Mouse (Mus musculus): ENCODE measurements around the gene Dlx1.

DNA sequence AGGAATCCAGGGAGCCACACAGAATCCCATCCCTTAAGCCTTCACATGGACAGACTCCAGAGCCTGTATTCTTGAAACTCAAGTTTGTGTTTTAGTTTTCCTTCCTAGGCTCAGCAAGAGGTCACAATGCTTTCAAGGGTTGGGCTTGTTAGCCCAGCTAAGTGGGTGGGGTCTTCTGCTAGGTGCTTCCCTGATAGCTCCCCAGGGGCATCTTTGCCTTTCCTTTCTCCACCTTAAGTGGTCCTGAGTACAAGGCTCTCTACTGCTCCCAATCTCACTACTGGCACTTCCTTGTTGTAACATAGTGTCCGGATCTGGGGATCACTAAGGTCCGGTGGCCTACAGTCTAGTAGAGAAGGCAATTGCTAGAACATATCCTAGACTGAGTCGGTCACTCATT lies 22.4 kb downstream of the Dlx1 start:
- TF ChIP-seq CTCF (conservative IDR thresholded peaks at IDR 0.05; ENCODE audit: low read length): no peak
- no peak for TF ChIP-seq POU5F1 (IDR thresholded peaks at IDR 0.05; ENCODE audit: borderline replicate concordance, low read length)
- TF ChIP-seq NANOG (IDR thresholded peaks at IDR 0.05; ENCODE audit: borderline replicate concordance, low read length): peak; percentile 41; the same call in 1 of the 2 replicates

All from E14TG2a.4 (cell line).